Mouse (Mus musculus): ENCODE measurements around the gene Kcp.

Kcp gene

DNA sequence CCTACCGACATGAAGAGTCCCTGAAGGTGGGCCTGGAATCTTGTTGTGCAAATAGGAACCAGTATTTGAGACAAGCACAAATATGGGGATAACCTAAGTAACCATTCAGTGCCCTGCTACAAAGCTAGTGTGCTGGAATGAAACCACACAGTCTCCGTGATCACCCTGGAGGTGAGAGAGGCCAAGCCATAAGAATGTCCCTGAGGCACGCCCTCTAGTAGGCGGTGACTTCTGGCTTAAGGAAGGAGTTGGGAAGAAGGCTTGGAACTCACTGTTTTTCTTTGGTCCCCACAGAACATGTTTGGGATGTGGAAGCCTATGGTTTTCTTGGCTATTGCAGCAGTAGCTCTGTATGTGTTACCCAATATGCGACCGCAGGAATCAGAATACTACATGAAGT, 81.4 kb downstream of the Kcp start:
- TF ChIP-seq GATA4 (IDR thresholded peaks at IDR 0.05; ENCODE audit: insufficient replicate concordance, low read length), result no peak

DNA sequence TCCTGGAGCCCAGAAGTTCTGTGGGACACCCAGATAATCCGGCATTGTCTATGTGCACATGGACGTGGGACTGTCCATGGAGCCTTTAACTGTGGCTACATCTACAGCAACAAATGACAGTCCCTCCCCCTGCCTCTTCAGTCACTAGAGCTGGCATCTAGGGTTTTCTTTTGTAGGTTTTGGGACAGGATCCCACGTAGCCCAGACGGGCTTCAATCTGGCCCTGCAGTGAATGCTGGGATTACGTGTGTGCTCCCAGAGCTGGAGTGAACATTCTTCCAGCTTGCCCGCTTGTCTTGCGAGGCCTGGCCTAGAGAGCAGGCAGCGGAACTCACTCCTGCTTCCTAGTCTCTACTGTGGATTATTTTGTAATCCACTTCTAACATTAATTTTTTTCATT, 82.6 kb downstream of the Kcp start:
- TF ChIP-seq GATA4 (IDR thresholded peaks at IDR 0.05; ENCODE audit: insufficient replicate concordance, low read length), result no peak

Data from liver, adult (tissue).